Mouse (Mus musculus) stomach, embryonic 15.5 days (tissue): Measurements from ENCODE around the gene Cd36. TPM values are rescaled to one million over a fixed set of nuclear protein-coding genes. Genes with fewer than 3 reads are reported as not detected.

Source experiments
- ATAC-seq: fragments of 200-750 bp; cut with Nextera tagmentation; 2 replicates; pipeline ENCODE4 v1.8.0; 2017; ENCODE audit warnings: low read depth, moderate number of reproducible peaks, moderate TSS enrichment; ENCODE audit not compliant: insufficient read depth, low FRiP score
- H3K27ac ChIP-seq: fragments of 300-500 bp; sonication (generic); 2 replicates; pipeline ENCODE4 v1.5.1; 2015; ENCODE audit warnings: mild to moderate bottlenecking, inconsistent platforms
- H3K27me3 ChIP-seq: fragments of 300-500 bp; sonication (generic); replicated peaks from 2 replicates; pipeline ENCODE4 v1.6.1; 2015; ENCODE audit warnings: inconsistent platforms
- H3K36me3 ChIP-seq: fragments of 300-500 bp; sonication (generic); 2 replicates; pipeline ENCODE4 v1.6.1; 2015; ENCODE audit warnings: inconsistent platforms
- H3K4me1 ChIP-seq: fragments of 300-500 bp; sonication (generic); 2 replicates; pipeline ENCODE4 v1.6.1; 2015; ENCODE audit warnings: inconsistent platforms
- H3K4me2 ChIP-seq: fragments of 300-500 bp; sonication (generic); 2 replicates; pipeline ENCODE4 v1.6.1; 2015; ENCODE audit warnings: mild to moderate bottlenecking, inconsistent platforms
- H3K4me3 ChIP-seq: fragments of 300-500 bp; sonication (generic); replicated peaks from 2 replicates; pipeline ENCODE4 v1.5.1; 2015; ENCODE audit warnings: inconsistent platforms
- H3K9ac ChIP-seq: fragments of 300-500 bp; sonication (generic); 2 replicates; pipeline ENCODE4 v1.6.1; 2015; ENCODE audit warnings: inconsistent platforms
- H3K9me3 ChIP-seq: fragments of 300-500 bp; sonication (generic); 2 replicates; pipeline ENCODE4 v1.6.1; 2016; ENCODE audit warnings: inconsistent platforms
- WGBS: fragments of 180-500 bp; shearing (Covaris S2); methylation state at CpG from one replicate; pipeline ENCODE4 v1.1.7; 2015; 5-methylcytosine and 5-hydroxymethylcytosine counted together
- polyA plus RNA-seq: library from polyadenylated mRNA; unstranded; fragments of >200 nt; fragmentation: Nextera tagmentation; extraction: Ambion mirVana; gene quantifications from 2 replicates; pipeline ENCODE4 v1.2.1, GENCODE M21; 2015

Gene Cd36
- polyA plus RNA-seq, 1 experiment from 2014 or later = 29.7 TPM

DNA sequence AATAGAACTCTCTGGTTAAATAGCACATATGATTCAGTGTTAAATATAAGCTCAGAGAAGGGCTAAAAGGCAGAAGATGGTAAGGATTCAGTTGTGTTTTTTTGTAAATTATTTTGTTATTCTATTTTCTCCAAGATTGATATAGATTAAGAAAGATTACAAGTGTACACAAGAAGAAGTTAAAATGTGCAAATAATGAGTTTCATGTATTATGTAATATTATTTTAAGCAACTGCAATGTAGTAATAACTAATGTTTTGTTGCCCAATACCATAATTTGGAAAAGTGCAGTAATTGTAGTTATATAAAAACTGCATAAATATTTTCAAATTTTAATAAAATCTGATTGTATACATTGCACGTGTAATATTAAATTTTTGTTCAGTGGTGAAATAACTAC lies 54.8 kb downstream of the Cd36 start:
- no peak overlapping the region for H3K27ac ChIP-seq
- no peaks in the 10 kb centered on the region for H3K36me3 ChIP-seq
- no peak overlapping the region for H3K4me3 ChIP-seq
- 89% methylated on average over 1 of the region's 1 CpGs for WGBS
- H3K4me2 ChIP-seq = no peak overlapping the region
- H3K9me3 ChIP-seq = no peaks in the 10 kb centered on the region
- H3K27me3 ChIP-seq = no peaks in the 10 kb centered on the region
- H3K9ac ChIP-seq = no peak overlapping the region
- no peak for ATAC-seq
- H3K4me1 ChIP-seq = no peaks in the 10 kb centered on the region

DNA sequence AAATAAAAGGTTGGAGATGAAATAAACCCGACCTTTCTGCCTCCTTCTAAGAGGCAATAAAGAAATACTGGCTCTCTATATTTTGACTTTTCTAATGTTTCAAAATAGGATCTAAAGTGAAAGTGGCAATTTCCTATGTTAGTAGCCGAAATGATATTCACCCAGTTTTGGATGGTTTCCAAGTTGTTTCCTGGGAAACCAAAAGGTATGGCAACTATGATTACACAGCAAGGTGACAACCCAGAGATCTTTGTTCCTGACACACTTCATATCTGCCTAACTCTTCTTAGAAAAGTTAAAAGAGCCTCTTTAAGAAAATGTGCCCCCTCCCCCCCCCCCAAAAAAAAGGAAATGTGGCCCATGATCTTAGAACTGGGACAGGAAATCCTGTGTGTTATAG lies 58.1 kb downstream of the Cd36 start:
- 45% methylated on average over 2 of the region's 2 CpGs for WGBS
- Histone ChIP-seq H3K27me3 (no peaks in the 10 kb centered on the region), H3K27ac (no peak overlapping the region), H3K9me3 (no peaks in the 10 kb centered on the region), H3K4me2 (no peak overlapping the region), H3K9ac (no peak overlapping the region), H3K4me1 (no peaks in the 10 kb centered on the region), H3K4me3 (no peak overlapping the region), H3K36me3 (no peaks in the 10 kb centered on the region)
- no peak for ATAC-seq

- H3K4me2 ChIP-seq = no peak overlapping the region
- 73% methylated on average over 15 of the region's 15 CpGs for WGBS
- no peak overlapping the region for H3K9ac ChIP-seq
- H3K4me1 ChIP-seq = no peaks in the 10 kb centered on the region
- H3K36me3 ChIP-seq = no peaks in the 10 kb centered on the region
- H3K27ac ChIP-seq = no peak overlapping the region
- no peaks in the 10 kb centered on the region for H3K9me3 ChIP-seq
- ATAC-seq = peak; percentile 79; the same call in 1 of the 2 replicates
- H3K27me3 ChIP-seq = no peaks in the 10 kb centered on the region
- no peak overlapping the region for H3K4me3 ChIP-seq
Observed at GRCm38 (mm10) chr5:17828713-17829544, 59.7 kb downstream of the Cd36 start.

GRCm38 (mm10) chr5:17821395-17821794 lies 67.2 kb downstream of the Cd36 start:
- no peaks in the 10 kb centered on the region for H3K36me3 ChIP-seq
- H3K9me3 ChIP-seq = no peaks in the 10 kb centered on the region
- 39% methylated on average over 1 of the region's 1 CpGs for WGBS
- no peak overlapping the region for H3K9ac ChIP-seq
- ATAC-seq = 0 out of 2 replicates have a peak, but pooled peaks have one; percentile 31
- H3K4me1 ChIP-seq = no peaks in the 10 kb centered on the region
- no peaks in the 10 kb centered on the region for H3K27me3 ChIP-seq
- no peak overlapping the region for H3K4me3 ChIP-seq
- H3K27ac ChIP-seq = no peak overlapping the region
- no peak overlapping the region for H3K4me2 ChIP-seq

DNA sequence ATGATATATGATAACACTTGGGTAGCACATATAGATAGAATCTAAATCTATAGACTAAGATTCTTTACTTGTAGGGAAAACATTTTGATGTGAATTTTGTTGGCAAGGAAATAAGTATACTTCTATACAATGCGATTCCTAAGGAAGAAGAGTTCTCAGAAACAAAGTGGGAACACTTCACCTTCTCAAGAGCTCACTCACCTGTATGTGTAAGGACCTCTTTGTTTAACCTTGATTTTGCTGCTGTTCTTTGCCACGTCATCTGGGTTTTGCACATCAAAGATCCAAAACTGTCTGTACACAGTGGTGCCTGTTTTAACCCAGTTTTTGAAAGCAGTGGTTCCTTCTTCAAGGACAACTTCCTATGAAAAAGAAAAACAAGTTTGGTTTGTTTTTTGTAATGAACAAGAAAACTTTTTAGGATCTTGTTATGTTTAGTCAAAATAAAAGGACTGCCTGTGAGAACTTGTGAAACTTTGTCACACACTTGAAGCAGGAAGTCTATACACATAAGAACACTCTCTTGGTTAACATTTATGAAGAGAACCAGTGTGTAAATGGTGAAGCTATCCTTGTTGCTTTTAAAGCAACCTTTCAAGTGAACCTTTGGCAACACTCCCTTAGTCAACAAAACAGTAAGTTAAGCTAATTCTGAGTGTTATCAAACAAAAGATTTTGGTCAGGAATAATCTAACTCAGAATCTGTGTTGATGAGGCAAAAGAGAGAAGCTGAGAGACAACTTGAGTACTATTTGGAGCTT lies 68.2 kb downstream of the Cd36 start:
- Histone ChIP-seq H3K36me3 (no peaks in the 10 kb centered on the region), H3K4me3 (no peak overlapping the region), H3K9me3 (no peaks in the 10 kb centered on the region), H3K27ac (no peak overlapping the region), H3K9ac (no peak overlapping the region), H3K4me2 (no peak overlapping the region), H3K27me3 (no peaks in the 10 kb centered on the region), H3K4me1 (no peaks in the 10 kb centered on the region)
- ATAC-seq = no peak
- 75% methylated on average over 2 of the region's 2 CpGs for WGBS

GRCm38 (mm10) chr5:17816170-17816569 lies 72.4 kb downstream of the Cd36 start:
- H3K9me3 ChIP-seq = no peaks in the 10 kb centered on the region
- no peaks in the 10 kb centered on the region for H3K4me1 ChIP-seq
- H3K27ac ChIP-seq = no peak overlapping the region
- no peak overlapping the region for H3K4me3 ChIP-seq
- WGBS = 3% methylated on average over 2 of the region's 2 CpGs
- no peaks in the 10 kb centered on the region for H3K27me3 ChIP-seq
- H3K9ac ChIP-seq = no peak overlapping the region
- H3K4me2 ChIP-seq = no peak overlapping the region
- H3K36me3 ChIP-seq = no peaks in the 10 kb centered on the region
- no peak for ATAC-seq

DNA sequence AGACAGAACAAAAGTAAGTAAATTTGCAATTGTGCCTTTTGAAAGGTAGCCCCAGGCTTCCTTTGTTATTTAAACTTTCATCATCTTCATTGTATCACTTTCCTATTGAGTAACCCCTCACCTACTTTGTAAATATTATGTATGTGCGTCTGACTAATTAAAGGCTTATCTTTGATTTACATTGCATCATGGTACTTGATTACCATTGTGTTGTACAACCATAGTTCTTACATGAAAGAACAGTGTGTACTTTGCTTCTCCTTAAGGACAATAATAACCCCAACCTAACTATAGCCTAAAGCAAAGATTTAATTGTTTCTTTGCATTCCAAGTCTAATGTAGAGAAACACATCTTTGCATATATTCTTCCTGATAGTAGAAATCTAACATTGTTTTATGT lies 78.3 kb downstream of the Cd36 start:
- Histone ChIP-seq H3K9me3 (no peaks in the 10 kb centered on the region), H3K27me3 (no peaks in the 10 kb centered on the region), H3K36me3 (no peaks in the 10 kb centered on the region), H3K4me2 (no peak overlapping the region), H3K4me3 (no peak overlapping the region), H3K9ac (no peak overlapping the region), H3K27ac (no peak overlapping the region), H3K4me1 (no peaks in the 10 kb centered on the region)
- 58% methylated on average over 1 of the region's 1 CpGs for WGBS
- no peak for ATAC-seq

- H3K27ac ChIP-seq = no peak overlapping the region
- WGBS = 84% methylated on average over 3 of the region's 3 CpGs
- H3K36me3 ChIP-seq = no peaks in the 10 kb centered on the region
- ATAC-seq = no peak
- H3K4me3 ChIP-seq = no peak overlapping the region
- no peaks in the 10 kb centered on the region for H3K4me1 ChIP-seq
- no peak overlapping the region for H3K9ac ChIP-seq
- no peaks in the 10 kb centered on the region for H3K27me3 ChIP-seq
- H3K4me2 ChIP-seq = no peak overlapping the region
- no peaks in the 10 kb centered on the region for H3K9me3 ChIP-seq
Observed at GRCm38 (mm10) chr5:17806774-17807377, 81.7 kb downstream of the Cd36 start.

DNA sequence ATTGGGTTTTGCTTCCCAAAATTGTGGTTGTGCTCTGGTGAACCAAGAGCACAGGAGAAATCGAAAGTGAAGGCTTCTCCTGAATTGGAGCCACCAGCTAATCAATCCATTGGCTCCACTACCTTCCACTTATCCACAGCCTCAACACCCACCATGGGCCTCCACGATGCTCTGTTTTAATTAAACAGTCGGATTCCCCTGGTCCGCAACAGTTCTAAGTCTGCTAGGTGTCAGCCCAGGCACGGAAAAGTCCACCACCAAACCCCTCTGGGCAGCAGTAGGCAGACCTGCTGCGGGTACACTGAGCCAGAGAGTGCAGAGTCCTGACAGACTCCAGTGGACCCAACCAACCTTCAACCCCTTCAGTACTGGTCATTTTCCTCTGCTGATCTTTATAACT lies 112.0 kb downstream of the Cd36 start:
- H3K4me3 ChIP-seq = no peak overlapping the region
- no peaks in the 10 kb centered on the region for H3K27me3 ChIP-seq
- no peaks in the 10 kb centered on the region for H3K36me3 ChIP-seq
- no peaks in the 10 kb centered on the region for H3K9me3 ChIP-seq
- no peak overlapping the region for H3K27ac ChIP-seq
- no peak overlapping the region for H3K9ac ChIP-seq
- H3K4me2 ChIP-seq = no peak overlapping the region
- WGBS = 90% methylated on average over 6 of the region's 6 CpGs
- no peaks in the 10 kb centered on the region for H3K4me1 ChIP-seq
- no peak for ATAC-seq

DNA sequence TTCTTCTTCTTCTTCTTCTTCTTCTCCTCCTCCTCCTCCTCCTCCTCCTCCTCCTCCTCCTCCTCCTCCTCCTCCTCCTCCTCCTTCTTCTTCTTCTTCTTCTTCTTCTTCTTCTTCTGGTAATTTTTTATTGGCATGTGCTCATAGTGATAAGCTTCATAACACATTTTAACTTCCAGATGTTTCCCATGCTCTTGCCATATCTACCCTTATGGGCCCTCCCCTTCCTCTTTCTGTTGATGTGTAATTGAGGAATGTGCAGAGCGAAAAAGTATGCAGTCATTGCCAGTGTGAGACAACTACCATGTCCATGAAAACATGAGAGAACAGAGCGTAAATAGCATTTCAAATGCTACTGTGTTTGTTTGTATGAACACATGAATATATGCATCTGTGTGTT lies 118.3 kb downstream of the Cd36 start:
- ATAC-seq = no peak
- no peak overlapping the region for H3K27ac ChIP-seq
- no peak overlapping the region for H3K4me2 ChIP-seq
- no peaks in the 10 kb centered on the region for H3K4me1 ChIP-seq
- no peak overlapping the region for H3K9ac ChIP-seq
- no peaks in the 10 kb centered on the region for H3K9me3 ChIP-seq
- no peaks in the 10 kb centered on the region for H3K27me3 ChIP-seq
- 89% methylated on average over 2 of the region's 2 CpGs for WGBS
- no peak overlapping the region for H3K4me3 ChIP-seq
- no peaks in the 10 kb centered on the region for H3K36me3 ChIP-seq

- no peaks in the 10 kb centered on the region for H3K27me3 ChIP-seq
- no peak overlapping the region for H3K9ac ChIP-seq
- H3K4me1 ChIP-seq = no peaks in the 10 kb centered on the region
- H3K27ac ChIP-seq = no peak overlapping the region
- H3K9me3 ChIP-seq = no peaks in the 10 kb centered on the region
- H3K4me2 ChIP-seq = no peak overlapping the region
- no peak overlapping the region for H3K4me3 ChIP-seq
- no peaks in the 10 kb centered on the region for H3K36me3 ChIP-seq
- ATAC-seq = no peak
- WGBS = 60% methylated on average over 4 of the region's 4 CpGs
Observed at GRCm38 (mm10) chr5:17766006-17766677, 122.5 kb downstream of the Cd36 start.
